Comparison of ENCODE assay signal across 32 mouse cellular contexts in the genomic region with DNA sequence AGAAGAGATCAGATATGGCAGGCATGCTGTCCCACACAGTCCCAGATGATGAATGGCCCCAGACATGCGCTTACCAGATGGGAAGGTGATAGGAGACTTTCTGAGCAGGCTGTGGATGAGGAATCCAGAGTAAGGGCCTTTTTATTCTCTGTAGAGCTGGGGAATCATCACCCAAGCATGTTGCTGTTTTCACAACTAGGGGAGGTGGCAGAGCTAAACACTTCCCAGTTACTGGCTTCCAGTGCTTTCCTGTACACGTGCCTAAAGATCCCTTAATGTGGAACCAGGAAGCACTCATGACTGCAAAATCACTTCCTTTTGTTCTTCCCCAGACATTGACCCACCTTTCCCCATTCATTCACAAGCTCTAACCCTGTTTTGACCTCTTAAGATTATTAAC. TPM values are rescaled to one million over a fixed set of nuclear protein-coding genes. Genes with fewer than 3 reads are reported as not detected.
"Had no signal": no experiment of that assay in that cellular context is flagged by ENCODE, and none has a peak within 500 bp of the region (broad histone marks: within the 10 kb centered on the region; RNA-seq: fewer than 3 reads in every experiment).

Gene Lce3a, minus strand, starts transcription at position 101 of the 400 bp plus-strand sequence.

- H3K4me2 ChIP-seq: embryonic facial prominence, embryonic 12.5 days; embryonic facial prominence, embryonic 13.5 days; forebrain, embryonic 12.5 days; forebrain, embryonic 13.5 days; forebrain, embryonic 15.5 days had no signal

- H3K4me1 ChIP-seq: embryonic facial prominence, embryonic 12.5 days; embryonic facial prominence, embryonic 13.5 days; forebrain, embryonic 10.5 days; forebrain, embryonic 12.5 days; forebrain, embryonic 13.5 days; forebrain, embryonic 15.5 days had no signal

- ATAC-seq: forebrain, embryonic 13.5 days; forebrain, embryonic 14.5 days; forebrain, embryonic 15.5 days; forebrain, embryonic 16.5 days; forebrain, postnatal 0 days had no signal

- H3K9ac ChIP-seq: embryonic facial prominence, embryonic 12.5 days; embryonic facial prominence, embryonic 13.5 days; forebrain, embryonic 12.5 days; forebrain, embryonic 13.5 days; forebrain, embryonic 15.5 days; forebrain, postnatal 0 days had no signal

- H3K4me3 ChIP-seq: embryonic facial prominence, embryonic 12.5 days; embryonic facial prominence, embryonic 13.5 days; erythroblast, embryonic 14.5 days; forebrain, embryonic 10.5 days; forebrain, embryonic 12.5 days; forebrain, embryonic 13.5 days; forebrain, embryonic 15.5 days; gastrocnemius, adult 2 months; heart, adult 2 months had no signal

- H3K27ac ChIP-seq: embryonic facial prominence, embryonic 12.5 days; embryonic facial prominence, embryonic 13.5 days; forebrain, embryonic 10.5 days; forebrain, embryonic 12.5 days; forebrain, embryonic 13.5 days; forebrain, embryonic 15.5 days; gastrocnemius, adult 2 months; heart, adult 2 months had no signal

- H3K27me3 ChIP-seq: embryonic facial prominence, embryonic 12.5 days; embryonic facial prominence, embryonic 13.5 days; forebrain, embryonic 12.5 days; forebrain, embryonic 13.5 days; forebrain, embryonic 15.5 days had no signal

- DNase-seq: cerebellum, adult 2 months; cerebellum, adult 8-10 months; cerebellum, adult 9-10 months; cerebellum, adult 9-11 months; cerebellum, postnatal 10 days; cerebellum, postnatal 14 days; cerebellum, postnatal 25 days; cerebellum, postnatal 36 days; embryo, embryonic 11 days; forebrain, postnatal 0 days; gastrocnemius, adult 2 months; gastrocnemius, postnatal 10 days; gastrocnemius, postnatal 14 days; gastrocnemius, postnatal 25 days; gastrocnemius, postnatal 36 days; heart, adult 11 months; heart, adult 18-20 months; heart, adult 2 months had no signal

- H3K36me3 ChIP-seq: embryonic facial prominence, embryonic 12.5 days; embryonic facial prominence, embryonic 13.5 days; forebrain, embryonic 10.5 days; forebrain, embryonic 12.5 days; forebrain, embryonic 15.5 days had no signal

- H3K9me3 ChIP-seq: embryonic facial prominence, embryonic 12.5 days; embryonic facial prominence, embryonic 13.5 days; forebrain, embryonic 10.5 days; forebrain, embryonic 12.5 days; forebrain, embryonic 13.5 days; forebrain, embryonic 15.5 days had no signal

RNA-seq across cellular contexts. Expression of gene Lce3a, which starts in this region (rescaled TPM):
- polyA plus RNA-seq: cerebellum, adult 2 months; cortical plate, adult 2 months; embryonic facial prominence, embryonic 11.5 days; embryonic facial prominence, embryonic 12.5 days; erythroblast, embryonic 14.5 days; forebrain, embryonic 10.5 days; forebrain, embryonic 11.5 days; forebrain, embryonic 12.5 days; forebrain, embryonic 13.5 days; forebrain, embryonic 14.5 days; forebrain, embryonic 15.5 days; forebrain, embryonic 16.5 days; forebrain, postnatal 0 days; frontal cortex, adult 2 months; gonadal fat pad, adult 2 months; heart, adult 2 months had no signal
